Mouse (Mus musculus): ENCODE results near the gene Nfia. TPM values are rescaled to one million over a fixed set of nuclear protein-coding genes. Genes with fewer than 3 reads are reported as not detected.

Gene Nfia
- polyA plus RNA-seq, 1 experiment from 2014 or later, result 19.9 TPM

- H3K9ac ChIP-seq (replicated peaks; ENCODE audit: low read length), result no peak overlapping the region
- H3K27me3 ChIP-seq (ENCODE audit: insufficient read depth, low read length), result peaks cover 33% of the 10 kb centered on the region
These were observed 7.5 kb downstream of the Nfia start for GRCm38 (mm10) chr4:97780024-97780423.

DNA sequence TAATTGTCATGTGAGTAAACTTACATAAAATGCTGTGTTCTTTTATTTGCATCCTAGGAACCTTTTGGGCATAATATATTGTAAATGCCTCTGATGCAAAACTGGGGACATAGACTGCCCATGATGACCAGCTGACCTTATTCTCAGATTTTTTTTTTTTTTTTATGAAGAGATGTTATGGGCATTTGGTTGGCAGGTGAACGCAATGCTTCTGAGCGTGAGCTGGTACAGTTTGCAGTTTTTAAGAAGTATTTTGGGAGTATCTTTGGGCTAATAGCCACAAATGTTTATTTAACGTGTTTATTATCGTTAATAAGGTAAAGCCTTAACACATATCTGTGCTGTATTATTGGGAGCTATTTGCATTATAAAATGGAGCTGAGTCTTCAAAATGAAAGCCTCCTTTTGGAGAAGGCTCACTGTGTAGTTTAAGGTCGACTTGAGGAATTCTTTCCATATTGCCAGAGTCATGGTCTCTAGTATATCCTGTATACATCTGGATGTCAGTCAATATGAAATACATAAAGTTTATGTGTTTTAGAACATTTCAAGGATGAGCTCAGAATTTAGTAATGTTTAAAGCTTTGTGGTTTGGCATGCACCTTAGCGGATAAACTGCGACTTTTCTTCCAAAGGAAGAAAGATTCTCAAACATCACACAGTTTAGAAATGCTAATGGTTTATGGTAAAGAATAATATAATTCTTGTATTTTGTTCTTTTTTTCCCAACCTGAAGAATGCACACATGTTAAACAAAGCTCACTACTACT is 8.3 kb downstream of the Nfia start:
- H3K9me3 ChIP-seq (ENCODE audit: low read length), result no peaks in the 10 kb centered on the region
- no peak overlapping the region for H3K4me2 ChIP-seq (replicated peaks; ENCODE audit: low read depth, low read length)
- no peak for ATAC-seq (ENCODE audit: low FRiP score, low TSS enrichment)
- 75% methylated on average over 7 of the region's 7 CpGs for WGBS
- H3K27me3 ChIP-seq (ENCODE audit: insufficient read depth, low read length), result peaks cover 41% of the 10 kb centered on the region
- no peak overlapping the region for H3K9ac ChIP-seq (replicated peaks; ENCODE audit: low read length)
- H3K27ac ChIP-seq (ENCODE audit: low read length), result no peak overlapping the region
- peaks cover 9% of the 10 kb centered on the region; the same call in 1 of the 2 replicates for H3K4me1 ChIP-seq (ENCODE audit: insufficient read depth, low read length)
- H3K36me3 ChIP-seq (ENCODE audit: insufficient read depth, low read length), result 0 out of 2 replicates have a peak, but pooled peaks cover 5% of the 10 kb centered on the region
- no peak overlapping the region for H3K4me3 ChIP-seq (ENCODE audit: low read length)

More at GRCm38 (mm10) chr4:97780024-97780423, 7.5 kb downstream of the Nfia start:
- no peaks in the 10 kb centered on the region for H3K9me3 ChIP-seq (ENCODE audit: low read length)
- 0 out of 2 replicates have a peak, but pooled peaks cover 5% of the 10 kb centered on the region for H3K36me3 ChIP-seq (ENCODE audit: insufficient read depth, low read length)
- H3K4me3 ChIP-seq (ENCODE audit: low read length), result peak overlapping the region; percentile 80
- peak overlapping the region; percentile 85 for H3K4me2 ChIP-seq (replicated peaks; ENCODE audit: low read depth, low read length)
- H3K27ac ChIP-seq (ENCODE audit: low read length), result no peak overlapping the region
- peaks cover 14% of the 10 kb centered on the region for H3K4me1 ChIP-seq (ENCODE audit: insufficient read depth, low read length)
- WGBS, result 33% methylated on average over 7 of the region's 7 CpGs
- no peak for ATAC-seq (ENCODE audit: low FRiP score, low TSS enrichment)

GRCm38 (mm10) chr4:97782069-97782468 is 9.5 kb downstream of the Nfia start:
- no peak for ATAC-seq (ENCODE audit: low FRiP score, low TSS enrichment)
- 93% methylated on average over 3 of the region's 3 CpGs for WGBS

GRCm38 (mm10) chr4:97782497-97782896 is 10.0 kb downstream of the Nfia start:
- no peak overlapping the region for H3K4me3 ChIP-seq (ENCODE audit: low read length)
- no peak for ATAC-seq (ENCODE audit: low FRiP score, low TSS enrichment)
- H3K27me3 ChIP-seq (ENCODE audit: insufficient read depth, low read length), result peaks cover 46% of the 10 kb centered on the region
- no peaks in the 10 kb centered on the region for H3K4me1 ChIP-seq (ENCODE audit: insufficient read depth, low read length)
- WGBS, result 90% methylated on average over 6 of the region's 6 CpGs
- H3K27ac ChIP-seq (ENCODE audit: low read length), result no peak overlapping the region
- 0 out of 2 replicates have a peak, but pooled peaks cover 5% of the 10 kb centered on the region for H3K36me3 ChIP-seq (ENCODE audit: insufficient read depth, low read length)
- no peak overlapping the region for H3K9ac ChIP-seq (replicated peaks; ENCODE audit: low read length)
- no peaks in the 10 kb centered on the region for H3K9me3 ChIP-seq (ENCODE audit: low read length)
- H3K4me2 ChIP-seq (replicated peaks; ENCODE audit: low read depth, low read length), result no peak overlapping the region

More at GRCm38 (mm10) chr4:97782069-97782468, 9.5 kb downstream of the Nfia start:
- Histone ChIP-seq H3K27ac (ENCODE audit: low read length) (no peak overlapping the region), H3K4me3 (ENCODE audit: low read length) (no peak overlapping the region), H3K9ac (replicated peaks; ENCODE audit: low read length) (no peak overlapping the region), H3K4me1 (ENCODE audit: insufficient read depth, low read length) (peaks cover under 1% of the 10 kb centered on the region; the same call in 1 of the 2 replicates), H3K4me2 (replicated peaks; ENCODE audit: low read depth, low read length) (no peak overlapping the region), H3K9me3 (ENCODE audit: low read length) (no peaks in the 10 kb centered on the region), H3K36me3 (ENCODE audit: insufficient read depth, low read length) (0 out of 2 replicates have a peak, but pooled peaks cover 5% of the 10 kb centered on the region), H3K27me3 (ENCODE audit: insufficient read depth, low read length) (peaks cover 42% of the 10 kb centered on the region)

- H3K27ac ChIP-seq (ENCODE audit: low read length), result no peak overlapping the region
These were observed 10.7 kb downstream of the Nfia start for GRCm38 (mm10) chr4:97783073-97783879.

DNA sequence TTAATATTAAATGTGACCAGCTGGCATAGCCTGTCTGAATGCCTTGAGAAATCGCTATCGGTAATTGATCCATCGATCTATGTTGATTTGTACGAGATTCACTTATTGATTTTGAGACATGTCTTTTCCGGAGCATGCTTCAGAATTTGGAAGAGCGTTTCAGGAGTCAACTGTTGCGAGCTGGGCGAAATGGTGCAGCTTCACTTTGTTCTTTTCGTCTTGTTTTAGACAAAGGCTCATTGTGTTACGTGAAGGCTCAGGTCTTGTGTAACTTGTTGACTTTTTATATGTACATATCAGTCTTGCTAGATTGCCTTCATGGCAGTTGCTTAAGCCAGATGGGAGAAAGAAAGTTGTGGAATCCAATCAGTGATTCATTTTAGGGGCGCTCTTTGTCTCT is 11.7 kb downstream of the Nfia start:
- no peak overlapping the region for H3K27ac ChIP-seq (ENCODE audit: low read length)
- 0 out of 2 replicates have a peak, but pooled peaks cover 5% of the 10 kb centered on the region for H3K36me3 ChIP-seq (ENCODE audit: insufficient read depth, low read length)
- peaks cover 48% of the 10 kb centered on the region for H3K27me3 ChIP-seq (ENCODE audit: insufficient read depth, low read length)
- no peak for ATAC-seq (ENCODE audit: low FRiP score, low TSS enrichment)
- H3K4me3 ChIP-seq (ENCODE audit: low read length), result no peak overlapping the region
- no peaks in the 10 kb centered on the region for H3K9me3 ChIP-seq (ENCODE audit: low read length)
- H3K4me1 ChIP-seq (ENCODE audit: insufficient read depth, low read length), result no peaks in the 10 kb centered on the region; the same call in 1 of the 2 replicates
- no peak overlapping the region for H3K4me2 ChIP-seq (replicated peaks; ENCODE audit: low read depth, low read length)
- no peak overlapping the region for H3K9ac ChIP-seq (replicated peaks; ENCODE audit: low read length)
- WGBS, result 88% methylated on average over 11 of the region's 11 CpGs

More at GRCm38 (mm10) chr4:97783073-97783879, 10.7 kb downstream of the Nfia start:
- Histone ChIP-seq H3K4me1 (ENCODE audit: insufficient read depth, low read length) (no peaks in the 10 kb centered on the region), H3K27me3 (ENCODE audit: insufficient read depth, low read length) (peaks cover 48% of the 10 kb centered on the region), H3K4me2 (replicated peaks; ENCODE audit: low read depth, low read length) (no peak overlapping the region), H3K4me3 (ENCODE audit: low read length) (no peak overlapping the region), H3K9ac (replicated peaks; ENCODE audit: low read length) (no peak overlapping the region), H3K9me3 (ENCODE audit: low read length) (no peaks in the 10 kb centered on the region), H3K36me3 (ENCODE audit: insufficient read depth, low read length) (0 out of 2 replicates have a peak, but pooled peaks cover 5% of the 10 kb centered on the region)
- ATAC-seq (ENCODE audit: low FRiP score, low TSS enrichment), result no peak
- 91% methylated on average over 26 of the region's 26 CpGs for WGBS

GRCm38 (mm10) chr4:97785547-97786271 is 13.2 kb downstream of the Nfia start:
- 83% methylated on average over 8 of the region's 8 CpGs for WGBS

DNA sequence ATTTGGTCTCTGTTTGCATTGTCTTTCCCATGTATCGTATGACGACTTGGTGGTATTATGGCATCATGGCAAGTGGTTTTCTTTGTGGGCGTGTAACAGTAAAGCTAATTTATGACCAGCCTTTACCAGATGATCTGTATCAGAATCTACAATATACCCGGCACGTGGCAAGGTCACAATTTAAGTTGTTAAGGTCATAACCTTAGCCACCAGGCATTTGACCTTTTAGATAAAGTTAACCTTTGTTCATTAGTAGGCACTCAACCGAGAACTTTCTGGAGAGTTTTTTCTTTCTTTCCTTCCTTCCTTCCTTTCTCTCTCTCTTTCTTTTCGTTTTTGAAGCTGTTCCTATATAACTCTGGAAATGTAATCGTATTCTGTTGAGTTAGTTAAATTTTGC is 14.0 kb downstream of the Nfia start:
- H3K4me2 ChIP-seq (replicated peaks; ENCODE audit: low read depth, low read length), result no peak overlapping the region
- H3K27me3 ChIP-seq (ENCODE audit: insufficient read depth, low read length), result peaks cover 47% of the 10 kb centered on the region
- H3K4me3 ChIP-seq (ENCODE audit: low read length), result no peak overlapping the region
- 35% methylated on average over 8 of the region's 8 CpGs for WGBS
- H3K9me3 ChIP-seq (ENCODE audit: low read length), result no peaks in the 10 kb centered on the region
- no peak for ATAC-seq (ENCODE audit: low FRiP score, low TSS enrichment)
- H3K36me3 ChIP-seq (ENCODE audit: insufficient read depth, low read length), result 0 out of 2 replicates have a peak, but pooled peaks cover 5% of the 10 kb centered on the region
- H3K9ac ChIP-seq (replicated peaks; ENCODE audit: low read length), result no peak overlapping the region
- H3K27ac ChIP-seq (ENCODE audit: low read length), result no peak overlapping the region
- H3K4me1 ChIP-seq (ENCODE audit: insufficient read depth, low read length), result no peaks in the 10 kb centered on the region; the same call in 1 of the 2 replicates

More at GRCm38 (mm10) chr4:97785547-97786271, 13.2 kb downstream of the Nfia start:
- Histone ChIP-seq H3K9me3 (ENCODE audit: low read length) (no peaks in the 10 kb centered on the region), H3K4me1 (ENCODE audit: insufficient read depth, low read length) (no peaks in the 10 kb centered on the region; the same call in 1 of the 2 replicates), H3K9ac (replicated peaks; ENCODE audit: low read length) (no peak overlapping the region), H3K27ac (ENCODE audit: low read length) (no peak overlapping the region), H3K27me3 (ENCODE audit: insufficient read depth, low read length) (peaks cover 46% of the 10 kb centered on the region), H3K4me2 (replicated peaks; ENCODE audit: low read depth, low read length) (no peak overlapping the region), H3K36me3 (ENCODE audit: insufficient read depth, low read length) (0 out of 2 replicates have a peak, but pooled peaks cover 5% of the 10 kb centered on the region), H3K4me3 (ENCODE audit: low read length) (no peak overlapping the region)
- no peak for ATAC-seq (ENCODE audit: low FRiP score, low TSS enrichment)

- WGBS, result 82% methylated on average over 3 of the region's 3 CpGs
- ATAC-seq (ENCODE audit: low FRiP score, low TSS enrichment), result no peak
- H3K36me3 ChIP-seq (ENCODE audit: insufficient read depth, low read length), result 0 out of 2 replicates have a peak, but pooled peaks cover 5% of the 10 kb centered on the region
- H3K9me3 ChIP-seq (ENCODE audit: low read length), result no peaks in the 10 kb centered on the region
- H3K4me2 ChIP-seq (replicated peaks; ENCODE audit: low read depth, low read length), result no peak overlapping the region
- no peak overlapping the region for H3K4me3 ChIP-seq (ENCODE audit: low read length)
- no peaks in the 10 kb centered on the region; the same call in 1 of the 2 replicates for H3K4me1 ChIP-seq (ENCODE audit: insufficient read depth, low read length)
- no peak overlapping the region for H3K27ac ChIP-seq (ENCODE audit: low read length)
- no peak overlapping the region for H3K9ac ChIP-seq (replicated peaks; ENCODE audit: low read length)
- peaks cover 44% of the 10 kb centered on the region for H3K27me3 ChIP-seq (ENCODE audit: insufficient read depth, low read length)
These were observed 15.0 kb downstream of the Nfia start for GRCm38 (mm10) chr4:97787515-97787914.

Data from kidney, embryonic 16.5 days (tissue).